In the genomic region with DNA sequence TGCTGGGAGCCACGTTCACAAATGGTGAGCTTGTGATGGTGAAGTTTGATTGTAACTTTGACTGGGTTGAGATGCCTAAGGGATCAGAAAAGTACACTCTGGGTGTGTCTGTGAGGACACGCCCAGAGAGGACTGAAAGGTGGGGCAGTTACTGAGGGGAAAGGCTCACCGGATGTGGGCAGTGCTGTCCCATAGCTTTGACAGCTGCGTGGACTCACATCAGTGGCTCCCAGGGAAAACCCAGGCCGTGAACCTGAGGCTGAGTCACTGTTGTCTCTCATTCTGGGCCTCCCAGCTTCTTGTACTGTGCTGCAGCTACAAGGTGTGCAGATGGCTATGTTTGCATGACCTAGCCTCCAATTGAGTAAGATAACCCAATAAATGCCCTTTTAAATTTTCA, we compare ENCODE assay signal across 24 mouse cellular contexts. TPM values are rescaled to one million over a fixed set of nuclear protein-coding genes. Genes with fewer than 3 reads are reported as not detected.
DNase-seq lines count a peak whose midpoint lies in the region; ATAC-seq and TF ChIP-seq lines count a peak whose summit lies in the region.
"Had no signal": no experiment of that assay in that cellular context is flagged by ENCODE, and none has a peak within 500 bp of the region (broad histone marks: within the 10 kb centered on the region; RNA-seq: fewer than 3 reads in every experiment).

No protein-coding gene starts in this region.

- no peak for TF ChIP-seq POLR2A in myocyte (IDR thresholded peaks at IDR 0.05; ENCODE audit: insufficient read length, low read depth)

- H3K79me2 ChIP-seq in myocyte (ENCODE audit: control insufficient read depth, insufficient read depth) = no peaks in the 10 kb centered on the region

- H3K36me3 ChIP-seq in ES-E14 (ENCODE audit: control insufficient read depth, insufficient read depth, low read length, poor library complexity, severe bottlenecking) (no peaks in the 10 kb centered on the region; the same call in 1 of the 2 replicates), myocyte (ENCODE audit: control insufficient read depth, insufficient read depth) (no peaks in the 10 kb centered on the region)
- H3K36me3 ChIP-seq in kidney, embryonic 14.5 days (ENCODE audit: control insufficient read depth, insufficient read depth, low read length) = no peaks in the 10 kb centered on the region
- H3K36me3 ChIP-seq: embryonic facial prominence, embryonic 10.5 days; forebrain, embryonic 10.5 days; forebrain, embryonic 15.5 days; heart, embryonic 10.5 days; hindbrain, embryonic 12.5 days had no signal

- H3K4me3 ChIP-seq in ES-E14 (ENCODE audit: insufficient read depth in 1 of 2, low read depth in 1 of 2, low read length in 2 of 2, poor library complexity in 1 of 2, severe bottlenecking in 1 of 2) (no peak overlapping the region), myocyte (no peak overlapping the region)
- no peak overlapping the region for H3K4me3 ChIP-seq in kidney, embryonic 14.5 days (ENCODE audit: low read length)
- H3K4me3 ChIP-seq: embryonic facial prominence, embryonic 10.5 days; forebrain, embryonic 10.5 days; forebrain, embryonic 15.5 days; heart, embryonic 10.5 days; hindbrain, embryonic 12.5 days had no signal

- no peak overlapping the region for H3ac ChIP-seq in myocyte (ENCODE audit: control insufficient read depth, insufficient read length)

- peak overlapping the region; percentile 24 for H3K4me2 ChIP-seq in myocyte (ENCODE audit: low read depth)
- no peak overlapping the region for H3K4me2 ChIP-seq in kidney, embryonic 14.5 days (replicated peaks; ENCODE audit: low read depth, low read length)
- H3K4me2 ChIP-seq: forebrain, embryonic 15.5 days; hindbrain, embryonic 12.5 days had no signal

- H3K27me3 ChIP-seq in myocyte (ENCODE audit: control insufficient read depth, insufficient read depth, insufficient read length) = no peaks in the 10 kb centered on the region
- H3K27me3 ChIP-seq in kidney, embryonic 14.5 days (ENCODE audit: control insufficient read depth, insufficient read depth, low read length) = no peaks in the 10 kb centered on the region
- H3K27me3 ChIP-seq: forebrain, embryonic 15.5 days; Patski had no signal

- DNase-seq in 3134 (ENCODE audit: extremely low read depth, insufficient read length, low spot score) = peak; percentile 66
- peak; percentile 86 for DNase-seq in A20 (ENCODE audit: low read depth, low spot score)
- no peak for DNase-seq in ES-E14 (ENCODE audit: low read depth, low spot score)
- DNase-seq in layer of hippocampus, adult 9-10 months (ENCODE audit: low spot score) = no peak
- DNase-seq in neural tube, embryonic 10.5 days (ENCODE audit: extremely low spot score, low spot score) = no peak
- DNase-seq: adrenal gland, adult 2 months; adrenal gland, postnatal 36 days; cerebellum, adult 2 months; cerebellum, postnatal 10 days; gastrocnemius, postnatal 36 days; heart, adult 18-20 months; heart, postnatal 10 days; heart, postnatal 4 days had no signal

- no peaks in the 10 kb centered on the region for H3K4me1 ChIP-seq in ES-E14 (ENCODE audit: control insufficient read depth in 2 of 2, insufficient read depth in 2 of 2, low read length in 2 of 2, poor library complexity in 1 of 2)
- H3K4me1 ChIP-seq in kidney, embryonic 14.5 days (ENCODE audit: control insufficient read depth, insufficient read depth, low read length) = no peaks in the 10 kb centered on the region
- H3K4me1 ChIP-seq: forebrain, embryonic 10.5 days; forebrain, embryonic 15.5 days; heart, embryonic 10.5 days; hindbrain, embryonic 12.5 days had no signal

- in situ Hi-C loops in ES-E14 (cut with MboI; ENCODE audit: low sequenced_read_pairs in 2 of 2, unreplicated experiment in 2 of 2) = no loop called here

- WGBS in kidney, embryonic 14.5 days = 77% methylated on average over 5 of the region's 5 CpGs

- H3K9ac ChIP-seq in ES-E14 (ENCODE audit: insufficient read depth, low read depth, low read length, poor library complexity, severe bottlenecking) = no peak overlapping the region
- no peak overlapping the region for H3K9ac ChIP-seq in kidney, embryonic 14.5 days (ENCODE audit: low read depth, low read length)
- H3K9ac ChIP-seq: forebrain, embryonic 15.5 days; hindbrain, embryonic 12.5 days had no signal

- peak overlapping the region; percentile 90 for H3K27ac ChIP-seq in ES-E14 (ENCODE audit: insufficient read depth, low read depth, low read length, poor library complexity, severe bottlenecking)
- H3K27ac ChIP-seq in kidney, embryonic 14.5 days (ENCODE audit: low read depth, low read length) = no peak overlapping the region
- H3K27ac ChIP-seq: embryonic facial prominence, embryonic 10.5 days; forebrain, embryonic 10.5 days; forebrain, embryonic 15.5 days; heart, embryonic 10.5 days; hindbrain, embryonic 12.5 days had no signal

- H3K9me3 ChIP-seq in ES-E14 (ENCODE audit: control insufficient read depth, insufficient read depth, low read depth, low read length) = 0 out of 2 replicates have a peak, but pooled peaks cover 1% of the 10 kb centered on the region
- no peaks in the 10 kb centered on the region for H3K9me3 ChIP-seq in kidney, embryonic 14.5 days (ENCODE audit: control insufficient read depth, low read length)
- H3K9me3 ChIP-seq: embryonic facial prominence, embryonic 10.5 days; forebrain, embryonic 10.5 days; forebrain, embryonic 15.5 days; heart, embryonic 10.5 days; hindbrain, embryonic 12.5 days had no signal

- ATAC-seq in kidney, embryonic 14.5 days (ENCODE audit: low FRiP score, low TSS enrichment) = no peak
- ATAC-seq: forebrain, embryonic 15.5 days; hindbrain, embryonic 16.5 days; Patski had no signal

TF ChIP-seq in ES-E14, 5 proteins besides CTCF, POLR2A, EP300 and RAD21:
- TF ChIP-seq ZC3H11A (IDR thresholded peaks at IDR 0.05; ENCODE audit: borderline replicate concordance, low read depth, low read length) = no peak
- TF ChIP-seq CHD2 (IDR thresholded peaks at IDR 0.05; ENCODE audit: low read depth, low read length) = no peak
- TF ChIP-seq MAFK (IDR thresholded peaks at IDR 0.05; ENCODE audit: insufficient read depth, low read depth, low read length) = no peak
- no peak for TF ChIP-seq ZNF384 (IDR thresholded peaks at IDR 0.05; ENCODE audit: low read depth, low read length)
- no peak for TF ChIP-seq HCFC1 (IDR thresholded peaks at IDR 0.05; ENCODE audit: borderline replicate concordance, insufficient read depth, low read length)

TF ChIP-seq in myocyte, 11 proteins besides CTCF, POLR2A, EP300 and RAD21:
- TF ChIP-seq MAX (IDR thresholded peaks at IDR 0.05; ENCODE audit: low read depth) (no peak), TCF12 (IDR thresholded peaks at IDR 0.05; ENCODE audit: insufficient read depth, poor library complexity, severe bottlenecking) (no peak), REST (IDR thresholded peaks at IDR 0.05; ENCODE audit: insufficient read depth, insufficient read length) (no peak), SRF (IDR thresholded peaks at IDR 0.05; ENCODE audit: control insufficient read depth, insufficient read length, low read depth) (no peak), CEBPB (IDR thresholded peaks at IDR 0.05; ENCODE audit: insufficient read depth, poor library complexity, severe bottlenecking) (no peak), POLR2AphosphoS2 (IDR thresholded peaks at IDR 0.05; ENCODE audit: insufficient read length, low read depth) (no peak), USF1 (IDR thresholded peaks at IDR 0.05; ENCODE audit: low read depth) (no peak), MYOD1 (IDR thresholded peaks at IDR 0.05; ENCODE audit: control insufficient read depth in 1 of 3, insufficient read length in 2 of 3, low read depth in 2 of 3) (peak in 2 of 3 experiments; percentile 47 to 87), TCF3 (IDR thresholded peaks at IDR 0.05; ENCODE audit: insufficient read length, low read depth) (no peak), MYOG (IDR thresholded peaks at IDR 0.05; ENCODE audit: control insufficient read depth in 1 of 3, insufficient read depth in 1 of 3, insufficient read length in 2 of 3, low read depth in 2 of 3) (peak in 1 of 3 experiments; percentile 76), E2F4 (IDR thresholded peaks at IDR 0.05; ENCODE audit: insufficient read depth) (no peak)

RNA-seq across cellular contexts. Expression of gene Wdr20, which starts 12.3 kb away (rescaled TPM):
- 27.4 and 30.3 TPM in 2 replicates for total RNA-seq in ES-E14 (2012; rRNA removed)
- 13.9 TPM for polyA plus RNA-seq in myocyte (2012; fragmentation: generic; extraction: Trizol)
- 17.8 and 24.5 TPM in 2 replicates for polyA plus RNA-seq in kidney, embryonic 14.5 days (2014; fragmentation: Nextera tagmentation; extraction: Ambion mirVana)

RNA-seq across cellular contexts. Expression of gene Hsp90aa1, which starts 23.0 kb away (rescaled TPM):
- 1,672 and 2,383 TPM in 2 replicates for total RNA-seq in ES-E14 (2012; rRNA removed)
- 110 TPM for polyA plus RNA-seq in myocyte (2012; fragmentation: generic; extraction: Trizol)
- polyA plus RNA-seq in kidney, embryonic 14.5 days (2014; fragmentation: Nextera tagmentation; extraction: Ambion mirVana) = 1,092 and 1,386 TPM in 2 replicates

RNA-seq across cellular contexts. Expression of gene 1700001K19Rik, which starts 43.1 kb away (rescaled TPM):
- total RNA-seq in ES-E14 (2012; rRNA removed) = not detected in 2 replicates
- 0.05 TPM for polyA plus RNA-seq in myocyte (2012; fragmentation: generic; extraction: Trizol)
- polyA plus RNA-seq in kidney, embryonic 14.5 days (2014; fragmentation: Nextera tagmentation; extraction: Ambion mirVana) = not detected in 2 replicates
- total RNA-seq: adrenal gland, adult 2 months; adrenal gland, postnatal 36 days; gastrocnemius, postnatal 36 days; heart, adult 18-20 months; heart, postnatal 10 days; heart, postnatal 4 days had no signal
- polyA plus RNA-seq: adrenal gland, adult 2 months; cerebellum, adult 2 months; embryonic facial prominence, embryonic 14.5 days; forebrain, embryonic 10.5 days; heart, embryonic 10.5 days; heart, embryonic 14.5 days; hindbrain, embryonic 12.5 days had no signal

Comparison
In these comparisons a context has a peak if more than half of its experiments do, and no peak if none do; other contexts are left out.
1. DNase-seq: peak in 3134 (single experiment) and A20 (single experiment); none in ES-E14 (single experiment), layer of hippocampus, adult 9-10 months (single experiment) and neural tube, embryonic 10.5 days (single experiment).